Mouse (Mus musculus) megakaryocyte-erythroid progenitor cell, adult 5-6 weeks (primary cell): ENCODE results near the gene Mcm9. TPM values are rescaled to one million over a fixed set of nuclear protein-coding genes. Genes with fewer than 3 reads are reported as not detected.
A peak's percentile ranks its signal among the peaks of the same experiment; 100 is the strongest.
"Not testable (repeated sequence)": the region's sequence is repeated elsewhere in the genome, so short reads cannot be mapped to it uniquely, and the experiment has no call there.

ENCODE experiments used
- ATAC-seq: replicated peaks from 2 replicates; pipeline ENCODE4 v1.8.0; 2016; ENCODE audit warnings: mild to moderate bottlenecking, inconsistent platforms; ENCODE audit not compliant: severe bottlenecking, poor library complexity, low FRiP score, low TSS enrichment
- total RNA-seq, 2 experiments: library from RNA; stranded (forward) in 1 of 2; stranded (reverse) in 1 of 2; fragments of 200-1000, 215-1000 nt in 1 of 2; fragments of >200 nt in 1 of 2; fragmentation: Nextera tagmentation in 1 of 2; gene quantifications; 2 replicates each; pipeline ENCODE4 v1.2.3; 2014 to 2017

Gene Mcm9
- total RNA-seq, 2 experiments from 2014 or later, result 9.3 to 17.9 TPM

- ATAC-seq, result no peak
These were observed 124.7 kb downstream of the Mcm9 start for GRCm38 (mm10) chr10:53505526-53505925.

GRCm38 (mm10) chr10:53505069-53505468, 125.2 kb downstream of the Mcm9 start:
- ATAC-seq, result no peak

- peak; percentile 90 for ATAC-seq
These were observed 127.1 kb downstream of the Mcm9 start for GRCm38 (mm10) chr10:53502875-53503816.

- no peak for ATAC-seq
These were observed 127.8 kb downstream of the Mcm9 start for GRCm38 (mm10) chr10:53502471-53502870.

GRCm38 (mm10) chr10:53499518-53499917, 130.7 kb downstream of the Mcm9 start:
- peak; percentile 50 for ATAC-seq

- ATAC-seq, result not testable (repeated sequence)
These were observed 134.9 kb downstream of the Mcm9 start for GRCm38 (mm10) chr10:53495349-53495748.

- ATAC-seq, result no peak
These were observed 136.3 kb downstream of the Mcm9 start for GRCm38 (mm10) chr10:53493954-53494353.

Other genes starting within 250 kb of the Mcm9 start
- 118 and 119 TPM in 2 replicates for gene Asf1a, start 33.7 kb downstream of the Mcm9 start, total RNA-seq (2014; fragmentation: Nextera tagmentation)
- 67.6 and 127 TPM in 2 replicates for gene Asf1a, start 33.7 kb downstream of the Mcm9 start, total RNA-seq (2017)
- gene Fam184a, start 120.7 kb upstream of the Mcm9 start, total RNA-seq (2014; fragmentation: Nextera tagmentation), result 2.0 and 3.2 TPM in 2 replicates
- gene Fam184a, start 120.7 kb upstream of the Mcm9 start, total RNA-seq (2017), result 4.5 and 14.9 TPM in 2 replicates